Mouse (Mus musculus): Measurements from ENCODE around the gene Rab28. TPM values are rescaled to one million over a fixed set of nuclear protein-coding genes. Genes with fewer than 3 reads are reported as not detected.

The Rab28 gene
- 10 to 100 TPM; 37.8 to 44.9 TPM for total RNA-seq (2023)

DNA sequence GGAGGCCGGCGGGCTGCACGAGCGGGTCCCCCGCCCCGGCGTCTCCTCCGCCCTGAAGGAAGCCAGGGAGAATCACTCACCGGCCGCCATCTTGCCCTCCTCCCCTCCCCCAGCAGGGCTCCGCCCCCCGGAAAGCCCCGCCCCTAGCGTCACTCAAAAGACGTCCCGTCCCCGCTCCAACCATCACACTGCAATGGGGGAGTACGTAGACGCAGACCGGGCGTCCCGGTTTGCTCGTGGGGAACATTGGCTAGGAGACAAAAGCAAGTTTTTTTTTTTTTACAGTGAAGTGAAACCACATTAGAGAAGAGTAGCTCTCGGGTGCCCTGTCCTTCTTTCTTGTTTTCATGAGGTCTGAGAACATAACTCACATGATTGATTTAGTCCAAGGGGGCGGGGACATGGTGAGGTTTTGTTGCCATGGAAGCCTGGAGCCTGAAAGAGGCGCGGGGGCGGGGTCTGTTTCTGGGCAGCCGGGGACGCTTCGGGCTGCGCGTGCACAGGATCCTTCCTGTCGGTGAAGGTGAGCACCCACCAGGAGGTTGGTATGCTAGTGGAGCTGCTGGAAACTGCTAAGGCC, at the start of gene Rab28:
TSS of gene Rab28 (minus strand) at position 107 of the 580 bp plus-strand sequence.

Other genes with a start within 250 kb of the Rab28 start
- not detected for gene Nkx3-2, start 56.3 kb upstream of the Rab28 start, total RNA-seq (2023)
- 10 to 100 TPM; 23.9 to 24.1 TPM for gene Bod1l, start 136.2 kb upstream of the Rab28 start, total RNA-seq (2023)